Mouse (Mus musculus) cerebellum, adult 9-10 months (tissue): ENCODE data around the gene Gm11492.
A peak's percentile ranks its signal among the peaks of the same experiment; 100 is the strongest.

Experiments used
- DNase-seq: peaks from one replicate; pipeline ENCODE4 v3.0.0; 2022

Gene Gm11492

GRCm38 (mm10) chr11:87566501-87566900 lies at the start of gene Gm11492:
Gm11492 (plus strand) TSS chr11:87566653.
- no peak for DNase-seq

- DNase-seq: peak; percentile 36
These were observed 47.2 kb upstream of the Gm11492 start for GRCm38 (mm10) chr11:87519260-87519659.

DNA sequence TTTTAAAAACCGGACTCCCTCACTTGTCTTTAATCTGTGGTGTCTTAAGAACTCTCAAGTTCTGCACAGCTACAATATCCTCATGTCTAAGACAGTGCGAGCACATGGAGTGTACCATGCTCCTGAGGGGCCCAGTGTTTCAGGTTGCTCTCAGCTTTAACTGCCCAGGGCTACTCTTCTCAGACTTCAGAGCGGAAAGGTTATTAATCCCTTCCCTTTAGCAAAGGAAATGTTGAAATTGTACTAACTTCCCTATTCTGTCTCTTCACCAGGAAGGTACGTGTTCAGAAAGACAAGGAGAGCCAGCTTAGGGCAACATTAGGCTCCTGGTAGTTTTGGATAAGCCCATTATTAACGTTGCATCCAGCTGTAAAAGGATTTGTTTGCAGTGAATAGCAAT lies 43.0 kb upstream of the Gm11492 start:
- DNase-seq: no peak

DNA sequence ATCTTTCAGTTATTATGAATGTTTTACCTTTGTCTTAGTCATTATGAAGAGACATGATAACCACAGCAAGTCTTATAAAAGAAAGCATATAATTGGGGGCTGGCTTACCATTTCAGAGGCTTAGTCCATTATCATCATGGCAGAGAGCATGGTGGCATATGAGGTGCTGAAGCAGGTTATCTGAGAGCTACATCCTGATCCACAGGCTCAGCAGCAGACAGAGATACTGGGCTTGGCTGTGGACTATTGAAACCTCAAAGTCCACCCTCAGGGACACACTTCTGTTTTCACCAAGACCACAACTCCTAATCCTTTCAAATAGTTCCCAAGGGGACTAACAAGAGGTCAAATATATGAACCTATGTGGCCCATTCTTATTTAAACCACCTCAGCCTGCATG lies 42.5 kb upstream of the Gm11492 start:
- no peak for DNase-seq

GRCm38 (mm10) chr11:87524780-87525179 lies 41.7 kb upstream of the Gm11492 start:
- no peak for DNase-seq

- DNase-seq: no peak
These were observed 39.1 kb upstream of the Gm11492 start for GRCm38 (mm10) chr11:87527364-87527763.

GRCm38 (mm10) chr11:87527990-87528389 lies 38.5 kb upstream of the Gm11492 start:
- no peak for DNase-seq

- DNase-seq: no peak
These were observed 34.8 kb upstream of the Gm11492 start for GRCm38 (mm10) chr11:87531695-87532094.

GRCm38 (mm10) chr11:87542285-87542684 lies 24.2 kb upstream of the Gm11492 start:
- no peak for DNase-seq

GRCm38 (mm10) chr11:87542906-87543305 lies 23.5 kb upstream of the Gm11492 start:
- peak; percentile 43 for DNase-seq

DNA sequence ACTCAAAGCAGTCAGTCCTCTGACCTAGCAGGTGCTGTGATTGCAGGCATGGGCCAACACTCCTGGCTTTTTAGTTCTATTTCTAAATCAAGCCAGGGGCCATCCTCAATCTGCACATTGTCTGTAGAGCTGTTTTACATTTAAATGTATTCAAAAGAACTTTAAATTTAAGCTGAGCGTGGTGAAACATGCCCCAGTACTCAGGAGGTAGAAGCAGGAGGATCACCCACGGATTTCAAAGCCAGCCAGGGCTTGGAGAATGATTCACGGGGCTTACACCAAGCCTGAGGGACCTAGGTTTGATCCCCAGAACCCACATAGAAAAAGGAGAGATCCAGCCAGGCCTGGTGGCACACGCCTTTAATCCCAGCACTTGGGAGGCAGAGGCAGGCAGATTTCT lies 13.1 kb upstream of the Gm11492 start:
- DNase-seq: no peak

DNA sequence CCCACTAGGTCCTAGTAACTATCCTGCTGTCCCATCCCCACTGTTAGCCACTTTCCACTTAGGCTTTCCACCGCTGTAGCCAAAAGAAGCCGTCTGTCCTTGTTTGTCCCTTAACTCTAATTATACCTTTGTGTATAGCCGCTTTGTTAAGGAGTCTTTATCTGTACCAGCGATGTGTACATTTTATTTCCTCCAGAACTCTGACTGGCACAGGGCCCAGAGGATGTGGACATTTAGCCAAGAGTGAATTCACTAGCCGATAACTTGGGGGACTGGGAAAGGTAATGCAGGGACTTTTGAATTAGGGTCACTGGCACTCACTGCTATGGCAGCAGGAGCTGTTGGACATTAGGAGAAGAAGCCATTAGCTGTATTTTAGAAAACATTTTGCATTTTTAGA lies 12.1 kb upstream of the Gm11492 start:
- no peak for DNase-seq

GRCm38 (mm10) chr11:87555106-87555703 lies 11.2 kb upstream of the Gm11492 start:
- DNase-seq: no peak

- DNase-seq: no peak
These were observed 5.2 kb upstream of the Gm11492 start for GRCm38 (mm10) chr11:87561208-87561607.

DNA sequence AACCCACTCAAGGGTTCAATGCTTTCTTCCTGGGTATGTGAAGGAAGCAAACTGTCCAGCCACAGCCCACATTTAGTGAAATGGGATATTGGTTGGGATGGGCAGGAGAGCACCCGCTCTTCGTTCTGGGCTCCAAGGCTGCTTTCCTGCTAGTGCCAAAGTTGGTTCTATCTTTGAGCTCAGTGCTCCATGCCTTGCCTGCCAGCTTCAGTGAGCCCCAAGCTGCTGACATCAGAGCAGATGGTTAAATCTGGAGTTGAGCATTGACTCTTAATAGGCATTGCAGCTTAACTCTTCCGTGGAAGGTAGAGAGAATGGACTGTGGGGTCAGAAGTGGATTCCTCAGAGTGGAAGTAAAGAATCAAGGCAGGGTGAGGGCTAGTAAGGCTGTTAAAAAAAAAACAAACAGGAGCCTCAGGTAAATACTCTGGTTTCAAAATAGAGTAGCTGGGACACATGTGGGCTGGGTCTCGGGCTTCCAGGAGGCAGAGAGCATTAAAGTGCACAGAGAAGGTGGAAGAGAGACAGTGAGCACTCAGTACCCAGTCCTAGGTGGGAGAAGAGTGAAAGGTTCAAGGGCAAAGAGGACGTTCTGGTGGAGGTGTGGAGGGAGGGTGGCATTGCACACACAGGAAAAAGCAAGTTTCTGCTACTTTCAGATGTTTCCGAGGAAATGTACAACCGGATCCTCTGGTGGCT lies 2.0 kb downstream of the Gm11492 start, which contains the start of gene Sept4:
Gene Sept4 (plus strand): TSS at position 649 of the 699 bp plus-strand sequence.
- DNase-seq: no peak

DNA sequence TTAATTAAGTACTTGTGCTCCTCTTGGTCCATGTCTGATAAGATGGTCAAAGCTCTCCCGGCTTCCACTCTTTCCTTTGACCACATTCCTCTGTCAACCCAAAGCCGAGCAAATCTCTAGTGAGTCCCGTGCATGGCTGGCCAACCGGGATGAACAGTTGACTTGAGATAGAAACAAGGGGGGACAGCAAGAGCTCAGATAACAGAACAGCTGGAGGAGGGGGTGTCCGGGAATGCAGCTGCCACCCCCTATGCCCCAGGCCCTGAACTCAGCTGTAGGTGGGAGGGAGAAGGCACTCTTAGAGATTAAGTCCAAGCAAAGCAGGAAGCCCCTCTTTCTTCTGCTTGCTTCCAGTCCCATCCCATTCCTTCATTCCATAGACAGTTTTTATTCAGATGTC lies 4.3 kb downstream of the Gm11492 start:
- no peak for DNase-seq

DNA sequence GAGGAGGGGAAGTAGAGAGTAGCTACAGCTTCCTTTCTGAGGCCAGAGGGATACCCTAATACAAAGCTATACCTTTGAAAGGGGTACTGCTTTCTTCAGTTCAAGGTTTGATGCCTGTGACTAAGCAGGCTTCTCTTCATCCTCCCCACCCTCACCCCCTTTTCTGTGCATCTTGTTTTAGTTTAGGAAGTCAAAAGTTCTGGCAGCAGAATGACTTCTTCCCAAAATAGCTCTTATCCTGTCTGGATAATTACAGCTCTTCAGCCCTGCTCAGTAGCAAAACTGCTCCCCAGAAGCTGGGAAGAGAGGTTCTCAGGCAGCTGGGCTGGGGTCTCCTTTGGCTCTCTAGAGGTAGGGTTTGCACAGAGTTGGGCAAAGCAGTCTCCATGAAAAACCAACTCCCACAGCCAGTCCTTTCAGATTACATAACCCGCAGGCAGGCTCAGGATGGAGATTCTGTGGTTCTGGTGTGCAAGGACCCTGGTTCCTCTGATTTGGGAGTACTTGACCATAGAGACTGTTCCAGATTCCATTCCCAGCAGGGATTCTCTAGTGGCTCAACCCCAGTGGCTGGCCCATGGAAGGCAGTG lies 5.0 kb downstream of the Gm11492 start:
- no peak for DNase-seq

DNA sequence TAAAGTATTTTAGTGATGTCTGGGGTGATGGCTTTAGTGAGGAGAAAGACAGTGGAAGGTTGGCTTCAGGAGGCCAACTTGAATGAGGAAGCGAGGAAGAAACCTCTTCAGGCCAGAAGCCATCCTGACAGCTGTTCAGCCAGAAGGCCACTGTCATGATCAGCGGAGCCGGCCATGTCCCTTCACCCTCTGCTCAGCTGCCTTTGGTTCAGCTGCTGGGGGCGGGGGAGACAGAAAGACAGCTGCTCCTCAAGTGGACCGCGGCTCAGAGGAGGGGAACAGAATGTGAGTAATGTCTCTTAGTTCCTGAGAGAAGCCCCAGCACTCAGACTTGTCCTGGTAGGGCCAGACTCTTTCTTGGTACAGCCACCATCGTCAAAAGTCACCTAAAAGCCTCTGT lies 7.3 kb downstream of the Gm11492 start:
- DNase-seq: no peak

DNA sequence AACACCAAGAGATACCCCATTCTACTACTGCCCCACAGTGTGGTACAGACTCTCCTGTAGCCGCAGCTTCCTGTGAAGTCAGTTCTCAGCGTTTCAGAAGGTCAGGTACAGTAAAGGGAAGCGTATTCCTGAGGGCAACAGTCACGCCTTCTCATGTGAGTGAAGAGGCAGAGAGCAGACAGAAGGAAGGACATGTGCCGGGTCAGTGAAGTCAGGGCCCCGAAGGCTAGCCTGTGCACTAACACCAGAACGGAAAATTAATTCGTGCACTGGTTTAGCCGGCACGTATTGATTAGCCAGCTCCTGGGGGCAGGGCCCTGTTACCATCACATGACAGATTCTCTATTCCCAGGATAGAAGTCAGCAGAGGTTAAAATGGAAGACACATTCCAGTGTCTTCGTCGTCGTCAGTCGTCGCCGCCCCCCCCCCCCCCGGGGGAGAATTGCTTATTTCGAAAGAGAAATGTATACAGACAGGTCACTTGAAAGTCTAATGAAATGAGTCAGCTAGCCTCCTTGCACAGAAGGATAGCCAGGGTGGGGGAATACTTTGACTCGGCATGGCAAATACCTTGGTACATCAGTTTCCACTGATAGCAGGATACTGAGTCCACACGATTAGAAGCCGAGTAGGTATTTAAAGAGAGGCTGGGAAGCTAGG lies 8.2 kb downstream of the Gm11492 start:
- DNase-seq: no peak

DNA sequence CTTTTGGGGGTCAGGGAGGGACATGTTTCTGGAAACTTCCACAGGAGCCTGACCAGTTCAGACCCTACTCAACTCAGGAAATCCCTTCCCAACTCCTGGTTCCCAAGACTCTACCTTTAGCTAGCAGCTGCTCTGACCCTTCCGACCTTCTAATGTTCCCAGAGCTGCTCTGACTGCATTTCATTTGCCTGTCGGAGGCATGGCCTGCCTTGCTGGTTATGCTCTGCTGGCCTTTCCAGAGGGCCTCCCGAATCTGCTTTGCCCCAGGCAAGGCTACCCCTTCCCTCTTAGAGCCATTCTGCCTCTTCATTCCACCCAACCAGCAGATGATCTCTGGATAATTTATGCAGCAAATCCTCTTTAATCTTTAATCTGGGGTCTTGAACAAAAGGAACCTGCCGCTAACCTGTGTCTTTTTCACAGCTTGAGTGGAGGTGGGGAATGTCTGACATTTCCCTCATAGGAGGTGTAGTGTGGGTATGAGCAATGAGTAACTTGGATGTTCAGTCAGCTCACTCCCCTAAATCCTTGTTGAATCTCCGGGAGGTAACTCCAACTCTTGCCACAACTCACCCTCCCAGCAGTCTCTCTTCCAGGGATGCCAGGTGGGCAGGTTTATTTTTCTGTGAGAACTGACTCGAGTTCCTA lies 11.3 kb downstream of the Gm11492 start:
- peak; percentile 72 for DNase-seq

- peak; percentile 86 for DNase-seq
These were observed 12.0 kb downstream of the Gm11492 start for GRCm38 (mm10) chr11:87578249-87578962.

DNA sequence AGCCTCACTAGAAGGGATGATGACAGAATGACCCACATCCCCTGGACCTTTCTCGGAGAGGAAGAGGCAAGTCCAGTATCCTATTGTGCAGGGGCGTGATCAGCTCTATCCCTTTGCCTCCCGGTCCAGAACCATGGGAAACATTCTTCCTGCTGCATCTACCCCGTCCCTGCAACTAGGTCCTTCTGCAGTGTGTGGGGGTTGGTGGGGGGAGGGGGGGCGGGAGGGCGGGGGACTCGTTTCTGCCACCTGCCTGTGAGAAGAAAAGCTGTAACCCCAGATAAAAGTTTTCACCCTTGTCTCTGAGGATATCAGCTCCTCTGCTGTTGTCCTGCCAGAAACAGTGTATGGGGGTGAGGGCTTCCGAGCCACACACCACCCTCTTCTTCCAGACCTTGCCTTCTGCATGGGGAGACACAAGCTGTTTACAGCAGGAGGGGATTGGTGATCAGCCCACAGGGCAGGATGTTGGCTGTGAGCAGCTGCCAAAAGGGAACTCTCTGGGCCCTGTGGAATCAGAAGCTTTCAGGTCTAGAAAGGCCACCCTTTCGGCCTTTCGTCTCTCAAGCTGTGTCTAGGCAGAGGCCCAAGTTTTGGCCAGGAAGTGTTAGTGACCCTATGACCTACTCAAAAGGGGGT lies 12.6 kb downstream of the Gm11492 start:
- peak; percentile 85 for DNase-seq
